Mouse (Mus musculus): ENCODE data around the gene Snap29. TPM values are rescaled to one million over a fixed set of nuclear protein-coding genes. Genes with fewer than 3 reads are reported as not detected.

The Snap29 gene
- polyA plus RNA-seq (2014; fragmentation: Illumina TruSeq; extraction: RNeasy Lipid Tissue Mini Kit (QIAGEN cat#74804); ENCODE audit: low read depth, low replicate concordance): 101 TPM

DNA sequence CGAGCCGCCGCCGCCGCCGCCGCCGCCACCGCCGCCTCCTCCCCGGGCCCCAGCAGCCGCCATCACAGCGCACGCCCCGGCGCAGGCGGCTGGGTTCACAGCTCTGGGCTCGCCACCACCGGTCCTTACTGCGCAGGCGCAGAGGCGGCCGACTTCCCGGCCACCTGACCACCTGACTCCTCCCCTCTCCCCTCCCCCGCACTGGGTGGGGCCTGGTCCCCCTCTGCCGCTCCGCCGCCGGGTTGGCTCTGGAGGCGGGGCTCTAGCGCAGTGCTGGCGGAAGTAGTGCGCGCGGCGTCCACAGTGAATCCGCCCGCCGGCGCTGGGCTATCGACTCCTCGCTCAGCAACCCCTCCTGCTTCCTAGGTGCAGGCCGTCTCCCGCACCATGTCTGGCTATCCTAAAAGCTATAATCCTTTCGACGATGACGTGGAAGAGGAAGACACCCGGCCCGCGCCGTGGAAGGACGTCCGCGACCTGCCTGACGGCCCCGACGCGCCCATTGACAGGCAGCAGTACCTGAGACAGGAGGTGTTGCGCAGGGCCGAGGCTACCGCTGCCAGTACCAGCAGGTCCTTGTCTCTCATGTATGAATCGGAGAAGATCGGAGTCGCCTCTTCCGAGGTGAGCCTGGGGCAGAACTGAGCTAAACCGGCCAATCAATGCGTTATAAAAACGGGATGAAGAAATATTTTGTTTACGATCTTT lies at the start of gene Snap29, which contains the start of gene Pi4ka:
Gene Snap29, plus strand, starts transcription at position 251 of the 708 bp plus-strand sequence.
Gene Pi4ka, minus strand, starts transcription at position 579 of the 708 bp plus-strand sequence.

DNA sequence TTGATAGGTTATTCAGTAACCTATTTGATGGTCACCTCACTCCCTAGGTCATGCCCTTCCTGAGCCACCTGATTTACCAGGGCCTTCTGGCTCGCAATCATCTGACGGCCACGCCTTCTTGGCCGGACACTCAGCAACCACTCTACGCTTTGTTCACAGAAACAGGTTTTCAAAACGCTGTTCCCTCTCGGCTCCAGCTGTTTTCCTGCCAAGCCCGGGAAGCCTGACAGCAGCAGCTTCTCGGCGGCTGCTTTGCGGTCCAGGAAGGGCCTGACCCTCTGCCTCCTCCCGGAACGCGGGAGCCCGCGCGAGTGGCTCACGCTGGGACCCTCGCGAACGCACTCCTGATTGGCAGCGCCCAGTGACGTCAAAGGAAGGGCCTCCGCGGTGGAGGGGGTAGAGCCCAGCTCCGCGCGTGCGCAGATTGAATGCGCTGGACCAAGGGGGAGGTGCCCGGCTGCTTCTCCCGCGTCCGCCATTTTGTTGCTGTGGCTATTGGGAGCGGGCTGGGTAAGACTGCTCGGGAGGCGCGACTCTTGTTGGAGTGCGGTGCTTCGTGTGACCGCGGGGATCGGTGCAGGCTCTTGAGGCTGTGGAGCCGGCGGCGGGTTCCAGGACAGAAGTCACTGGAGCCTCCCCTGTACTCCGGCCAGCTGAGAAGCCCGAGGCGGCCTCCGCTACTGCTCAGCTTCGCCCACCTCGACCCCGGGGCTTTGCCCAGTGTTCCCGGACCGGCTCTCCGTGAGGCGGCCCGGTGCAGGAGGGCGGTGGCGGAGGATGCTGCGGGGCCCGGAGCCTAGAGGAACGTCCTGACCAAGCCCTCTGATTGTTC lies 46.0 kb downstream of the Snap29 start, which contains the start of gene Crkl:
Gene Crkl, plus strand, starts transcription at position 447 of the 832 bp plus-strand sequence.

Other genes with a start within 250 kb of the Snap29 start
- gene Ube2l3, start 203.3 kb upstream of the Snap29 start, polyA plus RNA-seq (2014; fragmentation: Illumina TruSeq; extraction: RNeasy Lipid Tissue Mini Kit (QIAGEN cat#74804); ENCODE audit: low read depth, low replicate concordance): 157 TPM
- not detected for gene Rimbp3, start 197.4 kb upstream of the Snap29 start, polyA plus RNA-seq (2014; fragmentation: Illumina TruSeq; extraction: RNeasy Lipid Tissue Mini Kit (QIAGEN cat#74804); ENCODE audit: low read depth, low replicate concordance)
- 0.44 TPM for gene Hic2, start 172.4 kb upstream of the Snap29 start, polyA plus RNA-seq (2014; fragmentation: Illumina TruSeq; extraction: RNeasy Lipid Tissue Mini Kit (QIAGEN cat#74804); ENCODE audit: low read depth, low replicate concordance)
- gene Tmem191c, start 129.9 kb upstream of the Snap29 start, polyA plus RNA-seq (2014; fragmentation: Illumina TruSeq; extraction: RNeasy Lipid Tissue Mini Kit (QIAGEN cat#74804); ENCODE audit: low read depth, low replicate concordance): not detected
- gene Serpind1, start 74.6 kb upstream of the Snap29 start, polyA plus RNA-seq (2014; fragmentation: Illumina TruSeq; extraction: RNeasy Lipid Tissue Mini Kit (QIAGEN cat#74804); ENCODE audit: low read depth, low replicate concordance): 1.4 TPM
- gene Pi4ka, start 328 bp downstream of the Snap29 start, polyA plus RNA-seq (2014; fragmentation: Illumina TruSeq; extraction: RNeasy Lipid Tissue Mini Kit (QIAGEN cat#74804); ENCODE audit: low read depth, low replicate concordance): 27.7 TPM
- gene Crkl, start 46.0 kb downstream of the Snap29 start, polyA plus RNA-seq (2014; fragmentation: Illumina TruSeq; extraction: RNeasy Lipid Tissue Mini Kit (QIAGEN cat#74804); ENCODE audit: low read depth, low replicate concordance): 22.6 TPM
- 0.32 TPM for gene Aifm3, start 83.6 kb downstream of the Snap29 start, polyA plus RNA-seq (2014; fragmentation: Illumina TruSeq; extraction: RNeasy Lipid Tissue Mini Kit (QIAGEN cat#74804); ENCODE audit: low read depth, low replicate concordance)
- gene Lztr1, start 102.7 kb downstream of the Snap29 start, polyA plus RNA-seq (2014; fragmentation: Illumina TruSeq; extraction: RNeasy Lipid Tissue Mini Kit (QIAGEN cat#74804); ENCODE audit: low read depth, low replicate concordance): 22.8 TPM
- 1.1 TPM for gene Thap7, start 125.2 kb downstream of the Snap29 start, polyA plus RNA-seq (2014; fragmentation: Illumina TruSeq; extraction: RNeasy Lipid Tissue Mini Kit (QIAGEN cat#74804); ENCODE audit: low read depth, low replicate concordance)
- not detected for gene Lrrc74b, start 155.3 kb downstream of the Snap29 start, polyA plus RNA-seq (2014; fragmentation: Illumina TruSeq; extraction: RNeasy Lipid Tissue Mini Kit (QIAGEN cat#74804); ENCODE audit: low read depth, low replicate concordance)
- gene P2rx6, start 155.9 kb downstream of the Snap29 start, polyA plus RNA-seq (2014; fragmentation: Illumina TruSeq; extraction: RNeasy Lipid Tissue Mini Kit (QIAGEN cat#74804); ENCODE audit: low read depth, low replicate concordance): not detected
- gene Slc7a4, start 177.2 kb downstream of the Snap29 start, polyA plus RNA-seq (2014; fragmentation: Illumina TruSeq; extraction: RNeasy Lipid Tissue Mini Kit (QIAGEN cat#74804); ENCODE audit: low read depth, low replicate concordance): not detected
- gene Smpd4, start 213.4 kb downstream of the Snap29 start, polyA plus RNA-seq (2014; fragmentation: Illumina TruSeq; extraction: RNeasy Lipid Tissue Mini Kit (QIAGEN cat#74804); ENCODE audit: low read depth, low replicate concordance): 17.9 TPM
- not detected for gene Ccdc74a, start 240.5 kb downstream of the Snap29 start, polyA plus RNA-seq (2014; fragmentation: Illumina TruSeq; extraction: RNeasy Lipid Tissue Mini Kit (QIAGEN cat#74804); ENCODE audit: low read depth, low replicate concordance)

All from kidney, adult 10 weeks (tissue).